ENCODE assay signal across 9 mouse cellular contexts in genomic region chr6:142701652-142702637, GRCm38 (mm10). TPM values are rescaled to one million over a fixed set of nuclear protein-coding genes. Genes with fewer than 3 reads are reported as not detected.
DNase-seq lines count a peak whose midpoint lies in the region; ATAC-seq and TF ChIP-seq lines count a peak whose summit lies in the region.
"Had no signal": no experiment of that assay in that cellular context is flagged by ENCODE, and none has a peak within 500 bp of the region (broad histone marks: within the 10 kb centered on the region; RNA-seq: fewer than 3 reads in every experiment).

Abcc9 (minus strand) TSS chr6:142702315.

- H3K27ac ChIP-seq in brown adipose tissue, adult 24 weeks (replicated peaks; ENCODE audit: low read depth, low read length) = peak within 1 kb of the TSS; percentile 80
- H3K27ac ChIP-seq in hindbrain, embryonic 15.5 days (replicated peaks) = no peak within 1 kb of the TSS
- H3K27ac ChIP-seq in liver, postnatal 0 days (ENCODE audit: low read depth) = peak within 1 kb of the TSS; percentile 67
- peak within 1 kb of the TSS; percentile 4; the same call in 1 of the 2 replicates for H3K27ac ChIP-seq in small intestine, adult 2 months (ENCODE audit: insufficient read depth, low read depth, low read length)

- peaks cover 4% of the 10 kb centered on the region; the same call in 1 of the 2 replicates for H3K27me3 ChIP-seq in hindbrain, embryonic 15.5 days
- H3K27me3 ChIP-seq in liver, postnatal 0 days (ENCODE audit: insufficient read depth, low read length) = no peaks in the 10 kb centered on the region
- H3K27me3 ChIP-seq in small intestine, adult 2 months (ENCODE audit: control insufficient read depth, insufficient read depth, low read length) = peaks cover 8% of the 10 kb centered on the region; the same call in 1 of the 2 replicates

- TF ChIP-seq CTCF in liver, postnatal 0 days (IDR thresholded peaks at IDR 0.05; ENCODE audit: low read depth) = no peak
- TF ChIP-seq CTCF in small intestine, adult 2 months (IDR thresholded peaks at IDR 0.05; ENCODE audit: extremely low read depth, insufficient read length, insufficient replicate concordance, low read depth, low read length) = no peak

- peaks cover 3% of the 10 kb centered on the region; the same call in 1 of the 2 replicates for H3K4me1 ChIP-seq in brown adipose tissue, adult 24 weeks (ENCODE audit: control insufficient read depth, insufficient read depth, insufficient read length, low read length)
- H3K4me1 ChIP-seq in hindbrain, embryonic 15.5 days (replicated peaks) = peaks cover 13% of the 10 kb centered on the region
- 0 out of 2 replicates have a peak, but pooled peaks cover 4% of the 10 kb centered on the region for H3K4me1 ChIP-seq in liver, postnatal 0 days (ENCODE audit: insufficient read depth)
- no peaks in the 10 kb centered on the region for H3K4me1 ChIP-seq in small intestine, adult 2 months (ENCODE audit: control insufficient read depth, insufficient read depth, insufficient read length, low read length)

- no peak for TF ChIP-seq EP300 in liver, postnatal 0 days (IDR thresholded peaks at IDR 0.05; ENCODE audit: low read depth)

- DNase-seq in WW6 (ENCODE audit: low read depth, low spot score) = peak; percentile 22
- peak; percentile 71 for DNase-seq in gastrocnemius, postnatal 25 days
- DNase-seq in liver, postnatal 0 days = peak; percentile 20
- no peak for DNase-seq in layer of hippocampus, postnatal 25 days (ENCODE audit: extremely low spot score in 1 of 2, low spot score in 1 of 2)
- DNase-seq in cerebellum, adult 9-10 months = no peak

- 0 out of 2 replicates have a peak, but pooled peaks have one; percentile 38 for ATAC-seq in hindbrain, embryonic 15.5 days (ENCODE audit: low FRiP score, low read depth)
- peak; percentile 43; the same call in 1 of the 2 replicates for ATAC-seq in liver, postnatal 0 days

- H3K4me2 ChIP-seq in hindbrain, embryonic 15.5 days = peak within 1 kb of the TSS; percentile 95
- H3K4me2 ChIP-seq in liver, postnatal 0 days (ENCODE audit: low read depth, low read length) = peak within 1 kb of the TSS; percentile 69

- no peaks in the 10 kb centered on the region for H3K9me3 ChIP-seq in hindbrain, embryonic 15.5 days
- no peaks in the 10 kb centered on the region for H3K9me3 ChIP-seq in liver, postnatal 0 days (ENCODE audit: low read length)
- H3K9me3 ChIP-seq: megakaryocyte, embryonic 14.5 days had no signal

- peak within 1 kb of the TSS; percentile 50 for H3K4me3 ChIP-seq in brown adipose tissue, adult 24 weeks (ENCODE audit: insufficient read depth, low read depth, low read length)
- peak within 1 kb of the TSS; percentile 41 for H3K4me3 ChIP-seq in hindbrain, embryonic 15.5 days
- H3K4me3 ChIP-seq in liver, postnatal 0 days (ENCODE audit: low read depth, low read length) = peak within 1 kb of the TSS; percentile 47
- H3K4me3 ChIP-seq in small intestine, adult 2 months (ENCODE audit: low read depth, low read length) = peak within 1 kb of the TSS; percentile 43
- H3K4me3 ChIP-seq: megakaryocyte, embryonic 14.5 days had no signal

- peak within 1 kb of the TSS; percentile 46 for H3K9ac ChIP-seq in hindbrain, embryonic 15.5 days
- H3K9ac ChIP-seq in liver, postnatal 0 days (replicated peaks) = peak within 1 kb of the TSS; percentile 59

- H3K36me3 ChIP-seq in hindbrain, embryonic 15.5 days = no peaks in the 10 kb centered on the region
- H3K36me3 ChIP-seq in liver, postnatal 0 days (replicated peaks; ENCODE audit: insufficient read depth, low read length) = no peaks in the 10 kb centered on the region
- no peaks in the 10 kb centered on the region for H3K36me3 ChIP-seq in small intestine, adult 2 months (ENCODE audit: control insufficient read depth, insufficient read depth, low read length)

- 7% methylated on average over 36 of the region's 36 CpGs for WGBS in hindbrain, embryonic 15.5 days
- 9% methylated on average over 36 of the region's 36 CpGs for WGBS in liver, postnatal 0 days (ENCODE audit: insufficient replicate concordance)
- WGBS in small intestine, adult 2 months = 9% methylated on average over 36 of the region's 36 CpGs

- no peak for TF ChIP-seq POLR2A in small intestine, adult 2 months (IDR thresholded peaks at IDR 0.05; ENCODE audit: low read depth, low read length)

RNA-seq across cellular contexts. Expression of gene Abcc9, which starts in this region (rescaled TPM):
- 9.4 and 12.2 TPM in 2 replicates for polyA plus RNA-seq in brown adipose tissue, adult 24 weeks (2012; ENCODE audit: insufficient read depth, insufficient read length, missing spikeins)
- total RNA-seq in gastrocnemius, postnatal 25 days (2021) = 100 to 1,000 TPM; 110 to 129 TPM
- 3.3 and 3.4 TPM in 2 replicates for polyA plus RNA-seq in hindbrain, embryonic 15.5 days (2015; fragmentation: Nextera tagmentation; extraction: Ambion mirVana)
- polyA plus RNA-seq in liver, postnatal 0 days (2015; fragmentation: Nextera tagmentation; extraction: Ambion mirVana) = 2.9 and 3.2 TPM in 2 replicates
- 1.6 and 1.9 TPM in 2 replicates for polyA plus RNA-seq in small intestine, adult 2 months (2012; rRNA removed)
- total RNA-seq in layer of hippocampus, postnatal 25 days (2021) = 1 to 10 TPM; 3.2 to 3.5 TPM

Comparison
In these comparisons a context has a peak if more than half of its experiments do, and no peak if none do; other contexts are left out.
1. RNA of gene Abcc9 (total RNA-seq): 110 to 129 TPM in gastrocnemius, postnatal 25 days; 3.2 to 3.5 TPM in layer of hippocampus, postnatal 25 days; every median in the first group is over 10 times any median in the second.
2. DNase-seq: peak in WW6 (single experiment), gastrocnemius, postnatal 25 days (single experiment) and liver, postnatal 0 days (single experiment); none in layer of hippocampus, postnatal 25 days (0 of 2) and cerebellum, adult 9-10 months (single experiment).
3. Peak in every context shown above with its lines, with median percentiles within 50 percentile points of each other: H3K4me3 ChIP-seq.